Mouse (Mus musculus): ENCODE measurements at regions not wholly inside any gene's neighbourhood (a gene's known extent, or its start where the extent isn't known, plus 50 kb on each side); places are given as distances from the start of the nearest gene placed in this dataset.

GRCm38 (mm10) chr12:97434021-97434420 lies 825.2 kb downstream of the Galc start:
- no peaks in the 10 kb centered on the region for H3K9me3 ChIP-seq (replicated peaks)
- no peaks in the 10 kb centered on the region for H3K4me1 ChIP-seq
- no peak overlapping the region for H3K4me2 ChIP-seq
- WGBS = 69% methylated on average over 1 of the region's 1 CpGs
- H3K27me3 ChIP-seq = no peaks in the 10 kb centered on the region
- H3K4me3 ChIP-seq = no peak overlapping the region
- ATAC-seq = no peak
- H3K9ac ChIP-seq = no peak overlapping the region
- H3K27ac ChIP-seq = no peak overlapping the region
- H3K36me3 ChIP-seq (ENCODE audit: poor library complexity, severe bottlenecking) = no peaks in the 10 kb centered on the region

- Histone ChIP-seq H3K36me3 (ENCODE audit: poor library complexity, severe bottlenecking) (no peaks in the 10 kb centered on the region), H3K4me2 (no peak overlapping the region), H3K9ac (no peak overlapping the region), H3K27ac (no peak overlapping the region), H3K27me3 (no peaks in the 10 kb centered on the region), H3K4me1 (no peaks in the 10 kb centered on the region), H3K4me3 (no peak overlapping the region), H3K9me3 (replicated peaks) (no peaks in the 10 kb centered on the region)
- WGBS = 95% methylated on average over 4 of the region's 4 CpGs
- no peak for ATAC-seq
Measured at GRCm38 (mm10) chr12:97432704-97433103, 826.6 kb downstream of the Galc start.

- Histone ChIP-seq H3K36me3 (ENCODE audit: poor library complexity, severe bottlenecking) (no peaks in the 10 kb centered on the region), H3K9ac (no peak overlapping the region), H3K4me3 (no peak overlapping the region), H3K27ac (no peak overlapping the region), H3K27me3 (no peaks in the 10 kb centered on the region), H3K4me2 (no peak overlapping the region), H3K9me3 (replicated peaks) (no peaks in the 10 kb centered on the region), H3K4me1 (no peaks in the 10 kb centered on the region)
- 92% methylated on average over 3 of the region's 3 CpGs for WGBS
- ATAC-seq = no peak
Measured at GRCm38 (mm10) chr12:97428252-97428651, 831.0 kb downstream of the Galc start.

GRCm38 (mm10) chr12:97424726-97425125 lies 834.5 kb downstream of the Galc start:
- ATAC-seq = no peak
- Histone ChIP-seq H3K36me3 (ENCODE audit: poor library complexity, severe bottlenecking) (no peaks in the 10 kb centered on the region), H3K4me2 (no peak overlapping the region), H3K27ac (no peak overlapping the region), H3K9ac (no peak overlapping the region), H3K9me3 (replicated peaks) (no peaks in the 10 kb centered on the region), H3K4me3 (no peak overlapping the region), H3K27me3 (no peaks in the 10 kb centered on the region), H3K4me1 (no peaks in the 10 kb centered on the region)
- 89% methylated on average over 3 of the region's 3 CpGs for WGBS

- Histone ChIP-seq H3K4me3 (no peak overlapping the region), H3K27me3 (no peaks in the 10 kb centered on the region), H3K4me1 (peaks cover 21% of the 10 kb centered on the region), H3K4me2 (peak overlapping the region; percentile 7; the same call in 1 of the 2 replicates), H3K27ac (peak overlapping the region; percentile 25; the same call in 1 of the 2 replicates), H3K36me3 (ENCODE audit: poor library complexity, severe bottlenecking) (no peaks in the 10 kb centered on the region), H3K9me3 (replicated peaks) (no peaks in the 10 kb centered on the region), H3K9ac (no peak overlapping the region)
- WGBS = 6% methylated on average over 3 of the region's 3 CpGs
- ATAC-seq = peak; percentile 19; the same call in 1 of the 2 replicates
Measured at GRCm38 (mm10) chr12:97403440-97403839, 855.8 kb downstream of the Galc start.

GRCm38 (mm10) chr12:97402412-97403396 lies 856.6 kb downstream of the Galc start:
- no peak overlapping the region for H3K27ac ChIP-seq
- H3K27me3 ChIP-seq = no peaks in the 10 kb centered on the region
- H3K4me3 ChIP-seq = no peak overlapping the region
- peak overlapping the region; percentile 7; the same call in 1 of the 2 replicates for H3K4me2 ChIP-seq
- H3K4me1 ChIP-seq = peaks cover 21% of the 10 kb centered on the region
- WGBS = 23% methylated on average over 10 of the region's 10 CpGs
- H3K36me3 ChIP-seq (ENCODE audit: poor library complexity, severe bottlenecking) = no peaks in the 10 kb centered on the region
- H3K9me3 ChIP-seq (replicated peaks) = no peaks in the 10 kb centered on the region
- ATAC-seq = peak; percentile 48
- no peak overlapping the region for H3K9ac ChIP-seq

- no peak overlapping the region for H3K4me3 ChIP-seq
- peaks cover 19% of the 10 kb centered on the region for H3K4me1 ChIP-seq
- H3K27me3 ChIP-seq = no peaks in the 10 kb centered on the region
- H3K4me2 ChIP-seq = no peak overlapping the region
- 59% methylated on average over 3 of the region's 3 CpGs for WGBS
- no peaks in the 10 kb centered on the region for H3K36me3 ChIP-seq (ENCODE audit: poor library complexity, severe bottlenecking)
- 0 out of 2 replicates have a peak, but pooled peaks have one; percentile 8 for ATAC-seq
- no peak overlapping the region for H3K9ac ChIP-seq
- H3K27ac ChIP-seq = 0 out of 2 replicates have a peak overlapping the region, but pooled peaks have one; percentile 22
- no peaks in the 10 kb centered on the region for H3K9me3 ChIP-seq (replicated peaks)
Measured at GRCm38 (mm10) chr12:97398582-97398945, 860.7 kb downstream of the Galc start.

GRCm38 (mm10) chr12:97397850-97398581 lies 861.2 kb downstream of the Galc start:
- H3K9ac ChIP-seq = no peak overlapping the region
- H3K4me1 ChIP-seq = peaks cover 14% of the 10 kb centered on the region
- H3K27me3 ChIP-seq = no peaks in the 10 kb centered on the region
- H3K36me3 ChIP-seq (ENCODE audit: poor library complexity, severe bottlenecking) = no peaks in the 10 kb centered on the region
- no peaks in the 10 kb centered on the region for H3K9me3 ChIP-seq (replicated peaks)
- H3K27ac ChIP-seq = no peak overlapping the region
- no peak overlapping the region for H3K4me2 ChIP-seq
- 73% methylated on average over 5 of the region's 7 CpGs for whole genome bisulfite sequencing
- ATAC-seq = peak; percentile 76
- H3K4me3 ChIP-seq = no peak overlapping the region

- H3K9ac ChIP-seq = no peak overlapping the region
Measured at GRCm38 (mm10) chr12:97361804-97362203, 897.5 kb downstream of the Galc start.

GRCm38 (mm10) chr12:97360656-97361055 lies 898.6 kb downstream of the Galc start:
- Histone ChIP-seq H3K27ac (no peak overlapping the region), H3K4me2 (no peak overlapping the region), H3K9me3 (replicated peaks) (no peaks in the 10 kb centered on the region), H3K9ac (no peak overlapping the region), H3K4me1 (peaks cover 4% of the 10 kb centered on the region; the same call in 1 of the 2 replicates), H3K4me3 (no peak overlapping the region), H3K27me3 (no peaks in the 10 kb centered on the region), H3K36me3 (ENCODE audit: poor library complexity, severe bottlenecking) (no peaks in the 10 kb centered on the region)
- 23% methylated on average over 2 of the region's 2 CpGs for WGBS
- ATAC-seq = peak; percentile 92

More at GRCm38 (mm10) chr12:97361804-97362203, 897.5 kb downstream of the Galc start:
- Histone ChIP-seq H3K27me3 (no peaks in the 10 kb centered on the region), H3K4me1 (peaks cover 4% of the 10 kb centered on the region; the same call in 1 of the 2 replicates), H3K27ac (no peak overlapping the region), H3K9me3 (replicated peaks) (no peaks in the 10 kb centered on the region), H3K36me3 (ENCODE audit: poor library complexity, severe bottlenecking) (no peaks in the 10 kb centered on the region), H3K4me2 (no peak overlapping the region), H3K4me3 (no peak overlapping the region)
- WGBS = 44% methylated on average over 3 of the region's 3 CpGs
- peak; percentile 70 for ATAC-seq

GRCm38 (mm10) chr12:97326582-97326981 lies 932.7 kb downstream of the Galc start:
- no peak overlapping the region for H3K4me2 ChIP-seq
- peak; percentile 87 for ATAC-seq
- no peaks in the 10 kb centered on the region for H3K4me1 ChIP-seq
- H3K27ac ChIP-seq = no peak overlapping the region
- no peaks in the 10 kb centered on the region for H3K27me3 ChIP-seq
- WGBS = 35% methylated on average over 3 of the region's 3 CpGs
- H3K4me3 ChIP-seq = no peak overlapping the region
- H3K36me3 ChIP-seq (ENCODE audit: poor library complexity, severe bottlenecking) = no peaks in the 10 kb centered on the region
- H3K9ac ChIP-seq = no peak overlapping the region
- H3K9me3 ChIP-seq (replicated peaks) = no peaks in the 10 kb centered on the region
